ENCODE assay signal across 11 mouse cellular contexts in genomic region chr3:135556052-135556587, GRCm38 (mm10).
A peak's percentile ranks its signal among the peaks of the same experiment; 100 is the strongest.
DNase-seq lines count a peak whose midpoint lies in the region; ATAC-seq and TF ChIP-seq lines count a peak whose summit lies in the region.
"Had no signal": no experiment of that assay in that cellular context is flagged by ENCODE, and none has a peak within 500 bp of the region (broad histone marks: within the 10 kb centered on the region; RNA-seq: fewer than 3 reads in every experiment).

No protein-coding gene starts in this region.

- H3K4me3 ChIP-seq in hindbrain, postnatal 0 days (ENCODE audit: low read length), result no peak overlapping the region
- H3K4me3 ChIP-seq in hindbrain, embryonic 10.5 days, result no peak overlapping the region
- no peak overlapping the region for H3K4me3 ChIP-seq in spleen, adult 2 months (ENCODE audit: extremely low read depth, insufficient read depth, insufficient read length)
- H3K4me3 ChIP-seq in kidney, embryonic 16.5 days (ENCODE audit: low read length), result no peak overlapping the region
- H3K4me3 ChIP-seq: heart, embryonic 15.5 days; neural tube, embryonic 12.5 days had no signal

- DNase-seq in hindbrain, postnatal 0 days (ENCODE audit: low spot score), result no peak
- no peak for DNase-seq in hindbrain, embryonic 10.5 days (ENCODE audit: low spot score)
- DNase-seq in spleen, adult 2 months (ENCODE audit: low read depth in 1 of 2, low spot score in 2 of 2), result no peak
- no peak for DNase-seq in spleen, postnatal 10 days (ENCODE audit: low spot score in 2 of 2)
- DNase-seq in induced T-regulatory cell, adult 2 months (ENCODE audit: low read depth), result peak; percentile 42
- no peak for DNase-seq in cerebellum, postnatal 36 days
- DNase-seq in thymus, postnatal 36 days, result no peak

- no peak overlapping the region for H3K4me2 ChIP-seq in hindbrain, postnatal 0 days (ENCODE audit: low read depth, low read length)
- H3K4me2 ChIP-seq in kidney, embryonic 16.5 days (replicated peaks; ENCODE audit: low read depth, low read length), result no peak overlapping the region
- H3K4me2 ChIP-seq: heart, embryonic 15.5 days; neural tube, embryonic 12.5 days had no signal

- H3K9ac ChIP-seq in hindbrain, postnatal 0 days (replicated peaks; ENCODE audit: low read length), result no peak overlapping the region
- no peak overlapping the region for H3K9ac ChIP-seq in kidney, embryonic 16.5 days (replicated peaks; ENCODE audit: low read length)
- H3K9ac ChIP-seq: heart, embryonic 15.5 days; neural tube, embryonic 12.5 days had no signal

- no peak for TF ChIP-seq POLR2A in spleen, adult 2 months (IDR thresholded peaks at IDR 0.05; ENCODE audit: low read depth, low read length)

- H3K27me3 ChIP-seq in hindbrain, postnatal 0 days (ENCODE audit: insufficient read depth, low read length), result no peaks in the 10 kb centered on the region
- no peaks in the 10 kb centered on the region for H3K27me3 ChIP-seq in hindbrain, embryonic 10.5 days (ENCODE audit: insufficient read depth, poor library complexity, severe bottlenecking)
- H3K27me3 ChIP-seq in spleen, adult 2 months (ENCODE audit: control insufficient read depth, insufficient read depth, low read length), result no peaks in the 10 kb centered on the region
- no peaks in the 10 kb centered on the region for H3K27me3 ChIP-seq in kidney, embryonic 16.5 days (ENCODE audit: insufficient read depth, low read length)
- H3K27me3 ChIP-seq: heart, embryonic 15.5 days; neural tube, embryonic 12.5 days had no signal

- peak; percentile 32; the same call in 1 of the 2 replicates for TF ChIP-seq CTCF in hindbrain, postnatal 0 days (IDR thresholded peaks at IDR 0.05; ENCODE audit: low read depth)
- peak; percentile 17; the same call in 1 of the 2 replicates for TF ChIP-seq CTCF in spleen, adult 2 months (IDR thresholded peaks at IDR 0.05; ENCODE audit: extremely low read depth, insufficient read depth, insufficient read length, insufficient replicate concordance)

- no peaks in the 10 kb centered on the region for H3K4me1 ChIP-seq in hindbrain, postnatal 0 days (ENCODE audit: insufficient read depth, low read length)
- H3K4me1 ChIP-seq in hindbrain, embryonic 10.5 days (replicated peaks), result no peaks in the 10 kb centered on the region
- H3K4me1 ChIP-seq in spleen, adult 2 months (ENCODE audit: control insufficient read depth, insufficient read depth, insufficient read length), result no peaks in the 10 kb centered on the region
- no peaks in the 10 kb centered on the region for H3K4me1 ChIP-seq in kidney, embryonic 16.5 days (ENCODE audit: insufficient read depth, low read length)
- H3K4me1 ChIP-seq: heart, embryonic 15.5 days; neural tube, embryonic 12.5 days had no signal

- H3K27ac ChIP-seq in hindbrain, postnatal 0 days, result no peak overlapping the region
- no peak overlapping the region for H3K27ac ChIP-seq in hindbrain, embryonic 10.5 days
- no peak overlapping the region for H3K27ac ChIP-seq in spleen, adult 2 months (ENCODE audit: insufficient read depth, low read length)
- H3K27ac ChIP-seq in kidney, embryonic 16.5 days (ENCODE audit: low read length), result no peak overlapping the region
- H3K27ac ChIP-seq: heart, embryonic 15.5 days; macrophage; neural tube, embryonic 12.5 days had no signal

- no peak for ATAC-seq in hindbrain, postnatal 0 days
- no peak for ATAC-seq in kidney, embryonic 16.5 days (ENCODE audit: low FRiP score, low TSS enrichment)

- no peaks in the 10 kb centered on the region for H3K36me3 ChIP-seq in hindbrain, postnatal 0 days (ENCODE audit: insufficient read depth, low read length)
- H3K36me3 ChIP-seq in hindbrain, embryonic 10.5 days, result no peaks in the 10 kb centered on the region
- peaks cover 3% of the 10 kb centered on the region for H3K36me3 ChIP-seq in spleen, adult 2 months (ENCODE audit: control insufficient read depth, insufficient read depth, low read length)
- H3K36me3 ChIP-seq in kidney, embryonic 16.5 days (ENCODE audit: insufficient read depth, low read length), result peaks cover under 1% of the 10 kb centered on the region; the same call in 1 of the 2 replicates
- H3K36me3 ChIP-seq: neural tube, embryonic 12.5 days had no signal

- H3K9me3 ChIP-seq in hindbrain, postnatal 0 days (ENCODE audit: low read length), result no peaks in the 10 kb centered on the region
- H3K9me3 ChIP-seq in hindbrain, embryonic 10.5 days, result no peaks in the 10 kb centered on the region
- H3K9me3 ChIP-seq in kidney, embryonic 16.5 days (ENCODE audit: low read length), result peaks cover 7% of the 10 kb centered on the region; the same call in 1 of the 2 replicates
- H3K9me3 ChIP-seq: heart, embryonic 15.5 days; neural tube, embryonic 12.5 days had no signal

- 76% methylated on average over 7 of the region's 7 CpGs for WGBS in hindbrain, postnatal 0 days
- 77% methylated on average over 7 of the region's 7 CpGs for WGBS in hindbrain, embryonic 10.5 days
- 85% methylated on average over 7 of the region's 7 CpGs for WGBS in spleen, adult 2 months
- 71% methylated on average over 7 of the region's 7 CpGs for WGBS in kidney, embryonic 16.5 days
